Mouse (Mus musculus): ENCODE measurements around the gene Dffa. TPM values are rescaled to one million over a fixed set of nuclear protein-coding genes. Genes with fewer than 3 reads are reported as not detected.

Gene Dffa
- total RNA-seq, 2 experiments from 2014 or later: 14.6 to 16.7 TPM

Other genes starting within 250 kb of the Dffa start
- 7.7 and 7.8 TPM in 2 replicates for gene Pex14, start 4.3 kb upstream of the Dffa start, total RNA-seq (2015)
- gene Pex14, start 4.3 kb upstream of the Dffa start, total RNA-seq (2017): 10.7 and 12.3 TPM in 2 replicates
- gene Cort, start 22.6 kb downstream of the Dffa start, total RNA-seq (2015): not detected in 2 replicates
- 0.51 TPM in 1 of 2 replicates, not detected in the other for gene Cort, start 22.6 kb downstream of the Dffa start, total RNA-seq (2017)
- gene Cenps, start 33.5 kb downstream of the Dffa start, total RNA-seq (2015): 13.0 and 15.8 TPM in 2 replicates
- gene Cenps, start 33.5 kb downstream of the Dffa start, total RNA-seq (2017): 7.7 and 18.6 TPM in 2 replicates
- gene Pgd, start 62.6 kb downstream of the Dffa start, total RNA-seq (2015): 163 and 175 TPM in 2 replicates
- 146 and 161 TPM in 2 replicates for gene Pgd, start 62.6 kb downstream of the Dffa start, total RNA-seq (2017)
- gene Kif1b, start 203.5 kb downstream of the Dffa start, total RNA-seq (2015): 25.6 and 26.3 TPM in 2 replicates
- gene Kif1b, start 203.5 kb downstream of the Dffa start, total RNA-seq (2017): 30.2 and 37.3 TPM in 2 replicates